Mouse (Mus musculus) ES-E14 (cell line): ENCODE measurements around the gene Zfyve28. TPM values are rescaled to one million over a fixed set of nuclear protein-coding genes. Genes with fewer than 3 reads are reported as not detected.

Experiments
- DNase-seq: peaks from one replicate; pipeline ENCODE4 v3.0.0-alpha.2; 2013; ENCODE audit warnings: low read depth, low spot score
- H3K27ac ChIP-seq: 2 replicates; pipeline ENCODE4 v1.5.1; 2012; ENCODE audit warnings: low read depth, mild to moderate bottlenecking, low read length, moderate library complexity, mixed read lengths; ENCODE audit not compliant: poor library complexity, insufficient read depth, severe bottlenecking
- H3K36me3 ChIP-seq: 2 replicates; pipeline ENCODE4 v1.6.1; 2012; ENCODE audit warnings: mild to moderate bottlenecking, low read length, moderate library complexity, mixed read lengths; ENCODE audit not compliant: control insufficient read depth, poor library complexity, insufficient read depth, severe bottlenecking
- H3K4me1 ChIP-seq, 2 experiments: fragments of 150-350 bp in 1 of 2; sonication (generic) in 1 of 2; 2 replicates each; pipeline ENCODE4 v1.6.1; 2012; ENCODE audit warnings: low read length in 2 of 2, mild to moderate bottlenecking in 1 of 2, mixed read lengths in 1 of 2; ENCODE audit not compliant: control insufficient read depth in 2 of 2, insufficient read depth in 2 of 2, poor library complexity in 1 of 2
- H3K4me3 ChIP-seq, 2 experiments: fragments of 150-350 bp in 1 of 2; sonication (generic) in 1 of 2; 2 replicates each; pipeline ENCODE4 v1.5.1; 2012; ENCODE audit warnings: low read length in 2 of 2, low read depth in 1 of 2, mild to moderate bottlenecking in 1 of 2, mixed read lengths in 1 of 2; ENCODE audit not compliant: insufficient read depth in 1 of 2, poor library complexity in 1 of 2, severe bottlenecking in 1 of 2
- H3K9ac ChIP-seq: 2 replicates; pipeline ENCODE4 v1.6.1; 2012; ENCODE audit warnings: low read depth, mild to moderate bottlenecking, low read length, mixed read lengths; ENCODE audit not compliant: poor library complexity, insufficient read depth, severe bottlenecking
- H3K9me3 ChIP-seq: fragments of 150-350 bp; sonication (generic); 2 replicates; pipeline ENCODE4 v1.6.1; 2012; ENCODE audit warnings: low read depth, mild to moderate bottlenecking, low read length; ENCODE audit not compliant: control insufficient read depth, insufficient read depth
- CHD2 ChIP-seq: IDR thresholded peaks from 2 replicates; pipeline ENCODE4 v1.6.1; 2014; ENCODE audit warnings: mild to moderate bottlenecking, low read depth, low read length, inconsistent platforms
- HCFC1 ChIP-seq: IDR thresholded peaks from 2 replicates; pipeline ENCODE4 v1.6.1; 2012; ENCODE audit warnings: low read length, inconsistent platforms, borderline replicate concordance; ENCODE audit not compliant: insufficient read depth
- MAFK ChIP-seq: IDR thresholded peaks from 2 replicates; pipeline ENCODE4 v1.6.1; 2014; ENCODE audit warnings: mild to moderate bottlenecking, low read depth, low read length, inconsistent platforms; ENCODE audit not compliant: insufficient read depth
- ZC3H11A ChIP-seq: IDR thresholded peaks from 2 replicates; pipeline ENCODE4 v1.6.1; 2012; ENCODE audit warnings: low read depth, mild to moderate bottlenecking, inconsistent platforms, low read length, borderline replicate concordance
- ZNF384 ChIP-seq: IDR thresholded peaks from 2 replicates; pipeline ENCODE4 v1.6.1; 2012; ENCODE audit warnings: low read depth, low read length, inconsistent platforms
- in situ Hi-C, 2 experiments: fragments of 600-800 bp; cut with MboI; formaldehyde crosslinking; loops; one replicate each; pipeline ENCODE4 v1.15.1; 2025; ENCODE audit warnings: low sequenced_read_pairs in 2 of 2, inconsistent platforms in 1 of 2; ENCODE audit not compliant: unreplicated experiment in 2 of 2
- total RNA-seq: library from RNA; depleted of rRNA; stranded (reverse); fragments of 300-350 nt; gene quantifications from 2 replicates; pipeline ENCODE4 v1.2.3, GENCODE M21; 2012

Gene Zfyve28
- total RNA-seq, 1 experiment = 12.3 TPM

DNA sequence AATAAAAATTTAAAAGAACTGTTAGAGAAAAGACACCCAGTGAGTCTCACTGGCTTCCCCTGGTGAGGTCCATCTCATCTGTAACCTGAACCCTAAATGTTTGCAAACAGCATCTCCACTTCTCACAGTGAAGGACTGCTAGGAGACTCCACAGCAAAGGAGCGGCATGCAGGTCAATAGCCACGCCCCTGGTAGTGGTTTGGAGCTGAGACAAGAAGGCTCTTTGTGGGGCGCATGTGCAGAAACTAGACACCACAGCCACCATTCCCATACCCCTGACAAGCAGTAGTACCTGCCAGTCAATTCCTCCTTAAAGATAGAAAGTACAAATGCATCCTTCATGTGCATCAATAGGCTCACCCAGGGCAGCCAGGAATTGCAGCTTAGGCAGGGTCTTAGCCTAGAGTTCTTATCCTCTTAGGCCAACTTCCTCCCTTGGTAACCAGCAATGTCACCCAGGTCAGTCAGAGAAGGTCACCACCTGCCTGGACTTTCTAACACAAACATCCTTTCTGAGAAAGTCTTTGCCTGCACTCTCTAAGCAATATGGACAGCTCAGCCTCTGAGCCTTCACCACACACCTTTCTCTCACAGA is 4.0 kb downstream of the Zfyve28 start:
- no peak for TF ChIP-seq CHD2
- peaks cover 13 to 23% of the 10 kb centered on the region in 2 experiments for H3K4me1 ChIP-seq

DNA sequence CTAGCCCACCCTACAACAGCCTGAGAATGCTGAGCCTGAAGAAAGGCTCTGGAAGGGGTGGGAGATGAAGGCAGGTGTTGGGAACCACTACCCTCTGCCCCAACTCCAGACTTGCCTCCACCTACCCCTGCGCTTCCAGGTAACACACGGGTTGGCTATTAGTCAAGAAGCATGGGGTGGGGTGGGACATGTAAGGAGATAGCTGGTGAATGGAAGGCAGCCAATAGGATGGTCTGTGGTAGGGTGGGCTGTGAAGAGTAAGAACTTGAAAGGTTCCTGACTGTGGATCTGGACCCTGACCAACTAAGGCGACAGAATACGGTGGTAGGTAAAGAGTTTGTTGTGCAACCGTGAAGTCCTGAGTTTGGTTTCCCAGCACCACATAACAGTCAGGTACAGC is 4.9 kb downstream of the Zfyve28 start:
- no peak overlapping the region for H3K4me3 ChIP-seq
- DNase-seq = no peak
- no peaks in the 10 kb centered on the region for H3K36me3 ChIP-seq
- H3K27ac ChIP-seq = no peak overlapping the region
- in situ Hi-C loops = no loop called here
- peaks cover 13 to 23% of the 10 kb centered on the region in 2 experiments for H3K4me1 ChIP-seq
- no peak overlapping the region for H3K9ac ChIP-seq
- no peaks in the 10 kb centered on the region for H3K9me3 ChIP-seq
- no peak for TF ChIP-seq HCFC1
- no peak for TF ChIP-seq MAFK
- no peak for TF ChIP-seq CHD2
- TF ChIP-seq ZC3H11A = no peak
- TF ChIP-seq ZNF384 = no peak

More for the DNA sequence above, 4.0 kb downstream of the Zfyve28 start:
- Histone ChIP-seq H3K4me3 (no peak overlapping the region), H3K27ac (no peak overlapping the region), H3K36me3 (no peaks in the 10 kb centered on the region), H3K9me3 (no peaks in the 10 kb centered on the region), H3K9ac (no peak overlapping the region)
- in situ Hi-C loops = no loop called here
- no peak for DNase-seq

DNA sequence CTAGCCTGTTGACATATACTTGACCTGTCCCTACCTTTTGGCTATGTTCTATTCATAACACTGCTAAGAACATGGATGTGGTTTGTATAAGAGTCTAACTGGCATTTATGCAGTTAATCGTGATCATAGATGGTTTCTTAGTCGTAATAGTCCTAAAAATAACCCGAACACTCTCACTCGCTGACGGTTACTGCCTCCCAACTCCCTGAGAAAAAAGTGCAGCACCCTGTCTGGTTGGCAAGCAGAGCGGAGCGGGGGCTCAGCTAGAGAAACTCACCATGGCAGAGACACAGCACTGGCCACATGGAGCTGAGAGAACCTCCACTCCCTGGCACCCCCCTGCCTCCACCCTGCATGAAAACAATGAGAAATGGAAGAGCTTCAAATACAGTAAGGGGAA is 7.3 kb downstream of the Zfyve28 start:
- no peaks in the 10 kb centered on the region for H3K9me3 ChIP-seq
- DNase-seq = no peak
- H3K27ac ChIP-seq = no peak overlapping the region
- H3K4me1 ChIP-seq = peaks cover 15 to 23% of the 10 kb centered on the region in 2 experiments
- no peaks in the 10 kb centered on the region for H3K36me3 ChIP-seq
- no peak overlapping the region for H3K9ac ChIP-seq
- in situ Hi-C loops = no loop called here
- TF ChIP-seq MAFK (no peak), ZNF384 (no peak), ZC3H11A (no peak), HCFC1 (no peak), CHD2 (no peak)
- no peak overlapping the region for H3K4me3 ChIP-seq

DNA sequence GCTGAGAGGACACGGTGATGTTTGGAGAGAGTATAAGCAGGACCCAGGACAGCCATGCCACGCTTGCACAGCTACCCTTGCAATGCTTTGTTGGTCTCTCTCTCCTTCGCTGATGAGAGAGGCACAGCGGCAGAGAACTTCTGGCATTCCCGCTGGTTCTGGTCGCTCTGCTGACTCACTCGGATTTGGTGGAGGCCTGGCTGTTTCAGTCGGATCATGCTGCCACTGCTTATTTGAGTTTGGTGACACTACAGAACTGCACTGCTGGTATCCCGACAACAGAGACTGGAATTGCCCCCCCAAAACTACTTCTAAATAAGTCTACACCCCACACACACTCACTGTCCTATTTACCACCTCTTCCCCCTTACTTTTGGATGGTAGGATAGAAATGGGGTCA is 9.0 kb downstream of the Zfyve28 start:
- no peak overlapping the region for H3K27ac ChIP-seq
- TF ChIP-seq HCFC1 (no peak), CHD2 (no peak), ZC3H11A (no peak), MAFK (no peak), ZNF384 (no peak)
- no peaks in the 10 kb centered on the region for H3K9me3 ChIP-seq
- DNase-seq = no peak
- in situ Hi-C loops = no loop called here
- no peak overlapping the region for H3K9ac ChIP-seq
- peaks cover 12 to 17% of the 10 kb centered on the region in 2 experiments for H3K4me1 ChIP-seq
- H3K36me3 ChIP-seq = no peaks in the 10 kb centered on the region
- no peak overlapping the region for H3K4me3 ChIP-seq

DNA sequence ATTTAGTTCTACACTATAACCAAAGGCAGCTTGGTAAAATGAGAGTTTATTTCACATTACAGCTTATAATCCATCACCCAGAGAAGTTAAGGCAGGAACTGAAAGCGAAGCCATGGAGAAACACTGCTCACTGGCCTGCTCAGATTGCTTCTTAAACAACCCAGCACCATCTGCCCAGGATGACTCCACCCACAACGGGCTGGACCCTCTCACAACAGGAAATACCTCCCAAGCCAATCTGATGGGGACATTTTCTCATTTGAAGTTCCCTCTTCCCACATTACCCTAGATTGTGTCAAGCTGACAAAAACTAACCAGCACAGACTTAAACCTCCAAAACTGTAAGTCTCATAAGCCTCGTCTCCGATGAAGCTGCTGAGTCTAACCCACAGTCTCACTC is 10.2 kb downstream of the Zfyve28 start:
- Histone ChIP-seq H3K4me1 (peaks cover 5 to 9% of the 10 kb centered on the region in 2 experiments), H3K27ac (no peak overlapping the region), H3K4me3 (no peak overlapping the region), H3K9ac (no peak overlapping the region), H3K36me3 (no peaks in the 10 kb centered on the region), H3K9me3 (no peaks in the 10 kb centered on the region)
- TF ChIP-seq MAFK (no peak), ZNF384 (no peak), ZC3H11A (no peak), CHD2 (no peak), HCFC1 (no peak)
- DNase-seq = no peak
- in situ Hi-C loops = no loop called here
